Mouse (Mus musculus) heart, postnatal 0 days (tissue): ENCODE measurements around the gene Zdhhc9. TPM values are rescaled to one million over a fixed set of nuclear protein-coding genes. Genes with fewer than 3 reads are reported as not detected.

ENCODE experiments used
- ATAC-seq: fragments of 200-750 bp; cut with Nextera tagmentation; 2 replicates; pipeline ENCODE4 v1.8.0; 2017; ENCODE audit warnings: low read depth, moderate number of reproducible peaks, moderate library complexity; ENCODE audit not compliant: insufficient read depth
- DNase-seq: peaks from one replicate; pipeline ENCODE4 v3.0.0-alpha.2; 2016; ENCODE audit warnings: low spot score
- H3K27ac ChIP-seq: fragments of 300-500 bp; sonication (generic); 2 replicates; pipeline ENCODE4 v1.5.1; 2014; ENCODE audit warnings: low read depth, mild to moderate bottlenecking
- H3K27me3 ChIP-seq: fragments of 300-500 bp; sonication (generic); 2 replicates; pipeline ENCODE4 v1.6.1; 2014; ENCODE audit warnings: low read length, mixed read lengths; ENCODE audit not compliant: control insufficient read depth, insufficient read depth
- H3K36me3 ChIP-seq: fragments of 300-500 bp; sonication (generic); replicated peaks from 2 replicates; pipeline ENCODE4 v1.6.1; 2014; ENCODE audit warnings: low read length, mixed read lengths; ENCODE audit not compliant: control insufficient read depth, insufficient read depth
- H3K4me1 ChIP-seq: fragments of 300-500 bp; sonication (generic); 2 replicates; pipeline ENCODE4 v1.6.1; 2014; ENCODE audit warnings: antibody characterized with exemption; ENCODE audit not compliant: control insufficient read depth, insufficient read depth
- H3K4me2 ChIP-seq: fragments of 300-500 bp; sonication (generic); 2 replicates; pipeline ENCODE4 v1.6.1; 2014; ENCODE audit warnings: low read depth, mild to moderate bottlenecking, low read length, moderate library complexity
- H3K4me3 ChIP-seq: fragments of 300-500 bp; sonication (generic); 2 replicates; pipeline ENCODE4 v1.5.1; 2014; ENCODE audit warnings: low read depth, low read length
- H3K9ac ChIP-seq: fragments of 300-500 bp; sonication (generic); replicated peaks from 2 replicates; pipeline ENCODE4 v1.6.1; 2014; ENCODE audit warnings: low read depth, low read length, mixed read lengths
- H3K9me3 ChIP-seq: fragments of 300-500 bp; sonication (generic); replicated peaks from 2 replicates; pipeline ENCODE4 v1.6.1; 2016; ENCODE audit warnings: low read length; ENCODE audit not compliant: control insufficient read depth
- CTCF ChIP-seq: IDR thresholded peaks from 2 replicates; pipeline ENCODE4 v1.5.1; 2016; ENCODE audit warnings: antibody characterized with exemption, control low read depth, low read depth
- EP300 ChIP-seq: IDR thresholded peaks from 2 replicates; pipeline ENCODE4 v1.6.1; 2016; ENCODE audit warnings: antibody characterized with exemption, low read depth
- WGBS: fragments of 180-500 bp; shearing (Covaris S2); extraction: QIAGEN DNeasy Blood & Tissue Kit; methylation state at CpG from one replicate; pipeline ENCODE4 v1.1.7; 2014; 5-methylcytosine and 5-hydroxymethylcytosine counted together
- polyA plus RNA-seq: library from polyadenylated mRNA; unstranded; fragments of >200 nt; fragmentation: Nextera tagmentation; extraction: Ambion mirVana; gene quantifications from 2 replicates; pipeline ENCODE4 v1.2.1, GENCODE M21; 2015
- total RNA-seq: library from RNA; depleted of rRNA; stranded (reverse); fragments of >200 nt; gene quantifications from 2 replicates; pipeline ENCODE4 v1.2.3, GENCODE M21; 2014; ENCODE audit warnings: low replicate concordance

Zdhhc9 gene
- total and polyA plus RNA-seq, 2 experiments from 2014 or later = 2.7 to 14.6 TPM

DNA sequence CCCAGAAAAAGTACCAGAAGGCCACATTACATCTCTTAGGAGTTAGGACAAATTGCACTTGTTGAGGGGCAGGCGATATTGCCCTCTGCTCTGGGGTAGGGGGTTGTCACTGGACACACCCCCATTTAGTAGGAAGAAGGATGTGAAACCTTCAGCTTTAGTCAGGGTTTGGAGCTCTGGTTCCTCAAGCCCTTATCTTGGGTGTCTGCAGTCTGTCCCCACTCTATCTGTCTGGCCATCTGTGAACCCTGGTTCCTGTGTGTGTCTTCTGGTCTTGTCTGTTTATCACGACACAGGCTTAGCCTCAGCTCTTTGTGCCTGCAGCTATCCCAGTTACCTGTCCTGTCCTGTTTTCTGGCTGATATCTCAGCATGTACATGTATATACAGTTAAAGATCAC, 55.3 kb downstream of the Zdhhc9 start:
- TF ChIP-seq CTCF (no peak), EP300 (no peak)
- 69% methylated on average over 2 of the region's 2 CpGs for WGBS
- Histone ChIP-seq H3K4me3 (no peak overlapping the region), H3K9ac (no peak overlapping the region), H3K27me3 (no peaks in the 10 kb centered on the region), H3K27ac (no peak overlapping the region), H3K4me2 (no peak overlapping the region), H3K4me1 (no peaks in the 10 kb centered on the region), H3K9me3 (no peaks in the 10 kb centered on the region), H3K36me3 (no peaks in the 10 kb centered on the region)
- no peak for DNase-seq
- ATAC-seq = no peak

DNA sequence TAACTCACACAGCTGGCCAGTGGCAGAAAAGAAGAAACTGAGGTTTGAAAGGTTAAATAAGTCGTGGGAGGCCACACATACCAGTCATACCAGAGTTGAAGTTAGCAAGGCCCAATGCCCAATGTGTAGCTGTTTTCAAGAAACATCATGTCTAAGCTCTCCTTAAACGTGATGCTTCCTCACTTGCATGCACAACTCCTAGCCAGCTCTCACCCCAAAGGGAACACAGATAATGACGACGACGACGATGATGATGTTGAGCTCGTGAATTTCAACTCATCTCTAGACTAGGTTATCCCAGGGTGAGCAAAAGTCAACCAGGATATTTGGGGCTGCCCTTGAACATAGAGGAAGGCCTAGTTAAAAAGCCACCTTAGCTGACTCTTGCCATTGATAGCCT, 56.6 kb downstream of the Zdhhc9 start:
- Histone ChIP-seq H3K27me3 (no peaks in the 10 kb centered on the region), H3K36me3 (no peaks in the 10 kb centered on the region), H3K27ac (no peak overlapping the region), H3K9me3 (no peaks in the 10 kb centered on the region), H3K4me2 (no peak overlapping the region), H3K4me3 (no peak overlapping the region), H3K4me1 (no peaks in the 10 kb centered on the region), H3K9ac (no peak overlapping the region)
- no peak for DNase-seq
- WGBS = 66% methylated on average over 7 of the region's 7 CpGs
- TF ChIP-seq EP300 (no peak), CTCF (no peak)
- no peak for ATAC-seq

DNA sequence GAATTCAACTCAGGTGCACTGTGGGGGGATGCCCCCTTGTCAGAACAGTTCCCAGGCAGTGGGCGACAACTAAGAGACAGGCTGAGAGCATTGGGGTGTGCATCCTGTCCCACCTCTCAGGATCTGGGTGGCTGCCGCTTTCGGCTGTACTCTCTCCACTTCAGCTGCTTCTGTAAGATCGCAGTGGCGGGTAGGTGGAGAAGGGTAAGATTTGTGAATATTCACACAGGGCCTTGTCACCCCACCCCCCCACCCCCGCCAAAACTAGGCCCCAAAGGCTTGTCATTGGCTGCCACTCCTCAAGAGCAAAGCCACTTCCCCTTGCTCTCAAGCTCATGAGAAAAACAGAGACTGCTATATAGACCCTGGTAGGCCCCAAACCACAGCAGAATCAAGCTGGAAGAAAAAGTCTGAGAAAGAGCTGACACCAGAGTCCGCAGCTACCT, 60.9 kb downstream of the Zdhhc9 start:
- Histone ChIP-seq H3K36me3 (no peaks in the 10 kb centered on the region), H3K4me2 (no peak overlapping the region), H3K9ac (no peak overlapping the region), H3K4me1 (no peaks in the 10 kb centered on the region), H3K27ac (no peak overlapping the region), H3K4me3 (peak overlapping the region; percentile 4; the same call in 1 of the 2 replicates), H3K27me3 (no peaks in the 10 kb centered on the region), H3K9me3 (no peaks in the 10 kb centered on the region)
- 73% methylated on average over 7 of the region's 7 CpGs for WGBS
- no peak for TF ChIP-seq CTCF
- TF ChIP-seq EP300 = no peak
- no peak for DNase-seq
- ATAC-seq = no peak

DNA sequence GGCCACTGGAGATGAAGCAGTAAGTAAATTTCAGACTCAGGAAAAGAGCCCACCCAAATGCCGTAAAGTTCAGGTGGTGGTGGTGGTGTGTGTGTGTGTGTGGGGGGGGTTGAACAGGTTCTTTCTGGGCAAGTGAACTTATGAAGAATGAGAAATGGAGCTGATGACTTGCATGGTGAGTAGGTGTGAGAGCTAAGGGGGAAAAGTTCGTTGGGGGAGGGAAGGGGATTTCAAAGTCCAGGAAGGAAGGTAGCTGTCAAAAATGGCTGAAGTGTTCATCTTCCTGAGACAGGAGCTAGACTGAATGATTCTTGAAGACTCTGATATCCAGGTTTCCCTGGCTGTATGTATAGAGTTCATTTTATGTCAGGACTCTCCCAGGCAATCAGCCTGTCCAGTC, 61.5 kb downstream of the Zdhhc9 start:
- H3K4me2 ChIP-seq = no peak overlapping the region
- 55% methylated on average over 2 of the region's 2 CpGs for WGBS
- H3K27me3 ChIP-seq = no peaks in the 10 kb centered on the region
- ATAC-seq (no peak), DNase-seq (no peak)
- H3K9ac ChIP-seq = no peak overlapping the region
- H3K4me1 ChIP-seq = no peaks in the 10 kb centered on the region
- TF ChIP-seq EP300 (no peak), CTCF (no peak)
- peak overlapping the region; percentile 18; the same call in 1 of the 2 replicates for H3K4me3 ChIP-seq
- H3K27ac ChIP-seq = 0 out of 2 replicates have a peak overlapping the region, but pooled peaks have one; percentile 7
- no peaks in the 10 kb centered on the region for H3K9me3 ChIP-seq
- H3K36me3 ChIP-seq = no peaks in the 10 kb centered on the region

DNA sequence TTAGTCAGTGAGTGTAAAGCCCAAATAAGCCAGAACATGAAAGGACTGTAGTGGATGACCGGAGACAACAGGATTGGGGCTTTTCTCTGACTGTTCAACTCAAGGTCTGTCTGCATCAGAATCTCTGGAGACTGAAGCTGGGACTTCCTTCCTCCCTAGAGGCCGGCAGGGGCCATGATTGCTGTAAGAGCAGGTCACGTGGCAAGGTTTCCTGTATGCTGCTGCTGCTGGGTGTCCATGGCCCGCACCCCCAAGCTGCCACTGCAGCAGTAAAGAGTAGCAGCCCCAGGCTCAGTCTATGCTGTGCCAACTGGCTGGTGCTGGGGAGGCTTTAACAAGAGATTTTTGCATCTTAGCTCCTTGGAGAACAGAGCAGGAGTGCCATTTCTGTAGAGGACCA, 62.4 kb downstream of the Zdhhc9 start, which contains the start of gene Sash3:
Gene Sash3, plus strand, starts transcription at position 175 of the 400 bp plus-strand sequence.
- ATAC-seq (no peak), DNase-seq (no peak)

More for the DNA sequence above, 62.4 kb downstream of the Zdhhc9 start, which contains the start of gene Sash3:
- Histone ChIP-seq H3K36me3 (no peaks in the 10 kb centered on the region), H3K27me3 (no peaks in the 10 kb centered on the region), H3K4me2 (no peak within 1 kb of the TSS), H3K27ac (0 out of 2 replicates have a peak within 1 kb of the TSS, but pooled peaks have one; percentile 7), H3K4me3 (peak within 1 kb of the TSS; percentile 18; the same call in 1 of the 2 replicates), H3K9ac (no peak within 1 kb of the TSS), H3K9me3 (no peaks in the 10 kb centered on the region), H3K4me1 (no peaks in the 10 kb centered on the region)
- TF ChIP-seq CTCF (no peak), EP300 (no peak)
- 65% methylated on average over 4 of the region's 4 CpGs for WGBS
